Mouse (Mus musculus) kidney, adult 10 weeks (tissue): Measurements from ENCODE around the gene Sema6b. TPM values are rescaled to one million over a fixed set of nuclear protein-coding genes. Genes with fewer than 3 reads are reported as not detected.

ENCODE experiments used
- polyA plus RNA-seq: library from polyadenylated mRNA; stranded (reverse); fragments of 350-450 nt; fragmentation: Illumina TruSeq; extraction: RNeasy Lipid Tissue Mini Kit (QIAGEN cat#74804); gene quantifications from one replicate; pipeline ENCODE4 v1.2.3, GENCODE M21; 2014; ENCODE audit warnings: low read depth, low replicate concordance

Sema6b gene
- polyA plus RNA-seq = not detected

GRCm38 (mm10) chr17:56139858-56140595 is at the start of gene Sema6b:
Gene Sema6b, minus strand, starts transcription at chr17:56140343.

GRCm38 (mm10) chr17:56183658-56184103 is 43.5 kb upstream of the Sema6b start, which contains the start of gene Mydgf:
Gene Mydgf, minus strand, starts transcription at chr17:56183920.

DNA sequence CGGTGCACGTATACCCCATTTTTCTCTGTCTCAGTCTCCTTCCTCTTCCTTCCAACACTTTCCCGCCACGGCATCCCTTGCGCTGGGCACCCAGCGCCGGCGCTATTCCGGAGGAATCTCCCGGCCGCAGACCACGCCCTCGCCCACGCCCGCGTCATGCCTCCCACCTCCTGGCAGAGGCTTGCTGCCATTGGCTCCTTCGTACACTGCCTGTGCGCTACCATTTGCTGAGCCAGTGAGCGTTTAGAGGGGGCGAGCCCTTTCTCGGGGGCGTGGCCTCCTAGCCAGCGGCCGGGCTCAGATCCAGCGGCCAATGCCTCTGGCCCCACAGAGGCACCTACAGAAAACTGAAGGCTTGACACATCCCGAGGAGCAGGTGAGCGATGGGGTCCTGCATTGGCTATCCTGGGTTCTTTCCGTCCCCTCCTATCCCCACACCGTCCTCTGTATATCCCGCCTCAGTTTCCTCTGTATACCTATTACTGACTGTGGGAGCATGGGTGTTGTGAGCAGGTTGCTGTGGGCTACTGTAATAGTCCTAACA is 22.2 kb upstream of the Sema6b start, which contains the start of gene Tnfaip8l1:
Gene Tnfaip8l1, plus strand, starts transcription at position 247 of the 544 bp plus-strand sequence.

DNA sequence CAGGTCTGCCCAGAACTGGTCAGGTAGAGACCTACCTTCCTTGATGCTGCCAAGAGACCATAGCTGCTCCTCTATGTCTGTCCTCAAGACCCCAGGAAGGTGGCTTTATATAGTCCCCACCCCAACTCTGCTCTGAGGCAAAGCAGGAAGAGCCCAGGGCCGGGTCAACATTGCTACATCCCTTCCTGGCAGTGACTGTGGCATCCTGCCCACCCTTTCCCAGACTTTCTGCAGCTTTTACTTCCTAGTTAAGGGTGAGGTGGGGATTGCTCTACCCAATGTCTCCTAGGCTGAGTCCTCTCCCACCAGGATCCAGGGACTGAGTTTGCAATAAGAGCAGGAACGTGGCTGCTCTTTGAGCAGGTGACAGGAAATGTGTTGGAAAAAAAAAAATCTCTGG is 18.3 kb downstream of the Sema6b start, which contains the start of gene Lrg1:
Gene Lrg1, minus strand, starts transcription at position 176 of the 400 bp plus-strand sequence.

DNA sequence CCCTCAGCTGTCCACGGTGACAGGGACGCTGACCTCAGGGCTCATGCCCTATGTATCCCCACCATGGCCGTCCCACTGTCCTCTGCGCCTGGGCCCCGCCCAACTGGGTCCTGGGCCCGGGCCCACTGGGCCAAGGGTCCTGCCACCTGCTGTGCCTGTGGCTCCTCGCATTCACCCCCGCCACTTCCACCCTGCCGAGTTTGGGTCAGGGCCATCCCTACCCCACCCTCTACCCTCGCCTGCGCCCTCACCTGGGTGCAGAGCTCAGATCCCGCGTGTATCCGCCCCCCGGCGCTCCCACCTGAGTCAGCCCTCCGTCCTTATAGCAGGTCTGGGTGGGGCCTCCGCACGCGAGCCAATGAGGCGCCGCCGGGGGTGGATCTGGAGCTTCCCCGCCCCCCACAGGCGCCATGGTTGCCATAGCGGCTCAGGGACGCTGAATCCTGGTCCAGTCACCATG is 22.9 kb downstream of the Sema6b start, which contains the start of gene Plin5:
Gene Plin5, minus strand, starts transcription at position 346 of the 460 bp plus-strand sequence.

DNA sequence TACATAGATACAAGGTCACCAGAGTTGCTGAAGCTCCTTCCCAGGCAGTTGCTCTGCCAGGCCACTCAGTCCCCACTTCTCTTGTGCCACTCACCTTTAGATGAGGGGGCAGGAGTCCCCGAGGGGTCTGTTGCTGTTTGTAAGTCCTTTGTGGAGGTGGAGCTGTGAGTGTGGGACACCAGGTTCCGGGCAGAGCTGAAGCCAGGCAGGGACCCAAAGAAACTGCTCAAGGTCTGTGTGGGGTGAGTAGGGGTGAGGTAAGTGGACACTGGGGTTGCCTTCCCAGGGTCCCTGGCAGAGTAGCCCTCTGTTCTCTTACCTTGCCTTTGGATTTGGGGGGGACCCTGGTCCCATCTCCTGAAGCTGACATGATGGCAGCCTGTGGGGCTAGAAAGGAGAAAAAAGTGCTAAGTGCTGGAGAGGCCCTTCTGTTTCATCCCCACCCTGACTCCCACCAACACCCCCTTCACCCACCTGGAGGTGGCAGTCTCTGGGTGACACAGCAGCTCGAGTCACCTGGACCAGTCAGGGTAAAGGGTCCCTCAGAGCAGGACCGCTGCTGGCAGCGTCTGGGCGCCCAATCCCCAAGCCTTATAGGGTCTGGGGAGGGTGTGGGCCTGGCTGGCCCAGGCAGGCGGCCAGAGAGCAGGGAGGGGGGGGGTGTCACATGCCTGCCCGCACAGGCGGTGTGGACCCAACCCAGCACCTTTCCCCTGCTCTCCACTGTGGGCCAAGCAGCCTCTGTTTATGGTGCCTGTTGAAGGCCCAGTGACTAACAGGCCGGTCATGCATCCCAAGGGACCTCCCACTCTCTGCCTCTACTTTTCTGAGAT is 30.7 kb downstream of the Sema6b start, which contains the start of gene Plin4:
Gene Plin4, minus strand, starts transcription at position 585 of the 833 bp plus-strand sequence.

DNA sequence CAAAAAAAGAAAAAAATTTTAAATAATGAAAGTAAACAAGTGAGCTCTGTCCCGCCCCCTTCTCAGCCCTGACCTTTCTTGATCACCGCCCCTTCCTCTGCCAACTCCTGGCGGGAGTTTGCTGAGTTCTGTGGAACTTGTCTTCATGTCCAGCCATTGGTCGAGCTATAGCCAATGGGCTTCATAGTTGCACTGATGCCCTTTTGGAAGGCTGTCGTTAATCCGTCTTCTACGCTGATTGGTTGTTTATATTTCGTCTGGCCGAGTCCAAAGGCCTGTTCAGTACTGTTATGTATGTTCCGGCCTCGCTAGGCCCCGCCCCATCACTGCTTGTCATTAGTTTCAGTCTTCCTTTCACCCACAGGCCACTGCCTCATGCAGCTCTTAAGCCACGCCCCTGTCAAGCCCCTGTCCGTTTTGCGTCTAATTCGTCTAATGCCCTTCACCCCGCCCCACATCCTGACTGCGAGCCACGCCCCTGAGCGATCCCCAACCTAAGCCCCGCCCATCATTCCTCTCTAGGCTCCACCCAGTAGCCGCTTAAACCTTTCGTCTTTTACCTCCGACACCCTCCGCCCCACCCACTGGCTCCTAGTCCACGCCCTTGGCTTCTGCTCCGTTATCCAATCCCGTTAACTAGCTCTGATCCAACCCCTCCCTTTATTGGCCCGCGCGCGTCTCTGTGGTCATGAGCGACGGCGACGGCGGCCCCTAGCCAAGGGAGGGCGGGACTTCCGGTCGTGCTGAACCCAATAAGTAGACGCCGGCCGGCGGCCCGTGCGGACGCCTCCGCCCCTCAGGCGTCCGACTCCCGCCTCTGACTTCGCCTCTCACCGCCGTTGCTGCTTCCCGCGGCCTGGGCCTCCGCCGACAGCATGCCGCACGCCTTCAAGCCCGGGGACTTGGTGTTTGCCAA is 61.0 kb downstream of the Sema6b start, which contains the start of gene Hdgfl2:
Gene Hdgfl2, plus strand, starts transcription at position 755 of the 916 bp plus-strand sequence.

DNA sequence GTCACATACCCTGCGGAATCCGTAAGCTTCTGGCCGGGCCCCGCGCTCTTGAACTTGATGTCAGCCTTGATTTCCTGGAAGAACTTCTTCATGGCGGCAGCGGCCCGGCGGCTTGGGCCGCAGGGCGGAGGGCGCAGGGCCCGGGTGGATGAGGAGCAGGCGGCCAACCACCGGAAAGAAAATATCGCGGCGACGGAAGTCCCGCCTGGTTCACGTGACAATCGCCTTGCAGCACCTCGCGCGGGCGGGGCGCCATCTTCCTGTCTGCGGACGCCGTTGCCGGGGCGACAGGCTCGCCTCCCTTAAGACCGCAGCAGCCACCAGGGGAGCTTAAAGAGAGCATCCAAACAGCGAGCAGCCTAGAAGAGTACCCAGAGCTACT is 65.3 kb downstream of the Sema6b start, which contains the start of gene Ubxn6:
Gene Ubxn6, minus strand, starts transcription at position 202 of the 382 bp plus-strand sequence.

Other genes starting within 250 kb of the Sema6b start
- 38.6 TPM for gene Zfp959, start 248.2 kb downstream of the Sema6b start, polyA plus RNA-seq
- gene Zfp119b, start 190.8 kb downstream of the Sema6b start, polyA plus RNA-seq = 22.8 TPM
- not detected for gene Ebi3, start 187.7 kb downstream of the Sema6b start, polyA plus RNA-seq
- gene Yju2, start 181.2 kb downstream of the Sema6b start, polyA plus RNA-seq = 0.57 TPM
- not detected for gene Shd, start 169.9 kb downstream of the Sema6b start, polyA plus RNA-seq
- gene Fsd1, start 153.8 kb downstream of the Sema6b start, polyA plus RNA-seq = not detected
- gene Stap2, start 134.8 kb downstream of the Sema6b start, polyA plus RNA-seq = 1.2 TPM
- 0.44 TPM for gene Mpnd, start 134.6 kb downstream of the Sema6b start, polyA plus RNA-seq
- gene Sh3gl1, start 103.7 kb downstream of the Sema6b start, polyA plus RNA-seq = 0.32 TPM
- 0.20 TPM for gene Chaf1a, start 99.9 kb downstream of the Sema6b start, polyA plus RNA-seq
- 14.1 TPM for gene Ubxn6, start 65.3 kb downstream of the Sema6b start, polyA plus RNA-seq
- gene Hdgfl2, start 60.7 kb downstream of the Sema6b start, polyA plus RNA-seq = 1.5 TPM
- gene Plin4, start 30.5 kb downstream of the Sema6b start, polyA plus RNA-seq = 0.20 TPM
- gene Plin5, start 22.7 kb downstream of the Sema6b start, polyA plus RNA-seq = 0.89 TPM
- not detected for gene Lrg1, start 18.3 kb downstream of the Sema6b start, polyA plus RNA-seq
- 0.49 TPM for gene Tnfaip8l1, start 22.1 kb upstream of the Sema6b start, polyA plus RNA-seq
- 9.2 TPM for gene Mydgf, start 43.6 kb upstream of the Sema6b start, polyA plus RNA-seq
- 0.24 TPM for gene Dpp9, start 78.6 kb upstream of the Sema6b start, polyA plus RNA-seq
- 3.1 TPM for gene Fem1a, start 116.5 kb upstream of the Sema6b start, polyA plus RNA-seq
- 0.20 TPM for gene Ticam1, start 136.4 kb upstream of the Sema6b start, polyA plus RNA-seq
- 13.9 TPM for gene Plin3, start 152.5 kb upstream of the Sema6b start, polyA plus RNA-seq
- not detected for gene Arrdc5, start 159.9 kb upstream of the Sema6b start, polyA plus RNA-seq
- 0.36 TPM for gene Uhrf1, start 163.0 kb upstream of the Sema6b start, polyA plus RNA-seq
- gene Kdm4b, start 185.7 kb upstream of the Sema6b start, polyA plus RNA-seq = 1.1 TPM